Mouse (Mus musculus): ENCODE measurements around the gene Zdhhc1.

Gene Zdhhc1

GRCm38 (mm10) chr8:105496439-105497180, at the start of gene Zdhhc1:
Zdhhc1 (minus strand) TSS chr8:105496902.
- DNase-seq, result peak; percentile 90 to 94

- DNase-seq, result peak in 1 of 2 experiments; percentile 28
These were observed 48.5 kb upstream of the Zdhhc1 start for GRCm38 (mm10) chr8:105545249-105545648.

- DNase-seq, result peak; percentile 67 to 83
These were observed 48.0 kb upstream of the Zdhhc1 start for GRCm38 (mm10) chr8:105544544-105545205.

DNA sequence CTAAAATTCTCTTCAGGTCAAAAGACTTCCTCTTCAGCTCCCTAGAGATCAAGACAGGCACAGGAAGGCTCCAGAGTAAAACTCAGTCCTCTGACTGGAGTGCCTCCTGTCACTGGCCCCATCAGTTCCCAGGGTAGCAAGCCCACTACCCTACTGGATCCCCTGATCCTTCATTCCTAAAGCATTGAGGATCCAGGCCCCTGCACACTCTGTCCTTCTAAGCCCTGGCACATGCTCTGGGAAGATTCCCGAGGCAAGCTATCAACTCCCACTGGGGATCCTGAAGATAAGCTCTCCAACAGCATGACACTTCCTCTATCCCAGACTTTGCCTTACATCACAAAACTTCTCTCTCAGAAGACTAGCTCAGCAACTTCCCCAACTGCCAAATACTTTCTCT, 47.0 kb upstream of the Zdhhc1 start:
- peak in 1 of 2 experiments; percentile 5 for DNase-seq

GRCm38 (mm10) chr8:105542808-105543207, 46.1 kb upstream of the Zdhhc1 start:
- no peak for DNase-seq

- DNase-seq, result no peak
These were observed 45.4 kb upstream of the Zdhhc1 start for GRCm38 (mm10) chr8:105542032-105542656.

DNA sequence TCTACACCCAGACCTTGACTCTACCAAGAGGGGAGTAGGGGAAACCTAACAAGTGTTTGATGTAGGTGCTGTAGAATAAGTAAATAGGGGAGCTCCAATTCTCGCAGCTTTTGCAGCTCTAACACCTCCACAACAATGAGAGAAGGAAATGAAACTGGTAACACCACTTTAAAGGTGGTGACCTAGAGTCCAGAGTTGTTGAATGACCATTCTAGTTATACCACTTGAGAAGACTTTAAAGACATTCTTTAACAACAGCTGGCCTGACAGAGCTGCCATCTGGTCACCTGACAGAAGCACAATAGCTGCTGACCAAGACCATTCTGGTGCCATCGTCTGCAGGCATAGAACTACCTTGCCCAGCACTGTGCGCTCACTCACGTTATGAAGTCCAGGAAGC, 42.2 kb upstream of the Zdhhc1 start:
- DNase-seq, result peak in 1 of 2 experiments; percentile 1

DNA sequence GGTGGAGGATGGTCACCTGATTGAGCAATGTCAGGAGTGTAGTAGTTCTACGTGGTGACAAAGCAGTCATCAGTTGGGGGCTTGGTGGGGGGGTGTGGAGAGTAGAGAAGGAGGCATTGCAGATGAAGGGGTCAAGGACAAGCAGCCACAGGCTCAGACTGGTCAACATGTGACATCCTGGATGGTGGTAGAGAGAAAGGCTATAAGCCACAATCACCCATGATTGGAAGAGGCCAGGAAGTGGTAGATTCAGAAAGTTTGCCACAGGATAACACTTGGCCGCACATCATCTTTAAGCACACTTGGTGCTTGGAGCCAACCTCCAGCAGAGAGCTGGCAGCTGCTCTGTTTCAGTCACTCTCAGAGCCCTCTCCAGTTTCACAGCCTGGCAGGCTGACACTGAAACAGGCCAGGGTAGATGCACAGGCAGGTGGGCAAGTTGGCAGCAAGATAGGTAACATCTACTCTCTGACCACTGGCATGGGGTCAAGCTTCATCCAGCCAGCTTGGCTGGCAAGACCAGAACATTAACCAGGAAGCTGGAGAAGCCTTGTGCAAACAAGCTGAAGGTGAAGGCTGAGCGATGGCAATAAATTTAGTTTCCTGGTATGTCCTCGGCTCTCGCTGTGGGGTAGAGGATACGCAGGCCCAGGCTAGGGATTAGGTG, 40.4 kb upstream of the Zdhhc1 start:
- peak in 1 of 2 experiments; percentile 1 for DNase-seq

DNA sequence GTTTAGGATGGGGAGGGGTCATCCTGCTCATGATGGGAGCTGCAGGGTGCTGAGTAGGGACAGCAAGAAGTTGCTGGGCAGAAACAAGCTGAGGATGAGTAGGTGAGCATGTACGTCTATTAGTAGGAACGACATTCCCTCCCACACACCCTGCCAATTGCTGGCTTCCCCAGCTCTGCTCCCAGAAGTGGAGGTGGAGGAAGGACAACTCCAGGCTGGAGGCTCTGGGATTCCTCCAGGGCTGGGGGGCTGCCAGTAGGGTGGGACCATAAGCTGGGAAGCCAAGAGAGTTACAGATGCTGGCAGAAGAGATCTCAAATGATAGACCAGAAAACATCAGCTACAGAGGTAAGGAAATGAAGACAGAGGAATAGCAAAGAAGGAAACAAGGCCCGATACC, 39.8 kb upstream of the Zdhhc1 start:
- DNase-seq, result peak in 1 of 2 experiments; percentile 1

GRCm38 (mm10) chr8:105533892-105534329, 37.2 kb upstream of the Zdhhc1 start:
- DNase-seq, result peak; percentile 80 to 87

GRCm38 (mm10) chr8:105533439-105533838, 36.7 kb upstream of the Zdhhc1 start:
- DNase-seq, result no peak

- DNase-seq, result peak; percentile 69 to 77
These were observed 35.1 kb upstream of the Zdhhc1 start for GRCm38 (mm10) chr8:105531774-105532173.

GRCm38 (mm10) chr8:105529271-105529670, 32.6 kb upstream of the Zdhhc1 start:
- DNase-seq, result peak; percentile 30 to 39

DNA sequence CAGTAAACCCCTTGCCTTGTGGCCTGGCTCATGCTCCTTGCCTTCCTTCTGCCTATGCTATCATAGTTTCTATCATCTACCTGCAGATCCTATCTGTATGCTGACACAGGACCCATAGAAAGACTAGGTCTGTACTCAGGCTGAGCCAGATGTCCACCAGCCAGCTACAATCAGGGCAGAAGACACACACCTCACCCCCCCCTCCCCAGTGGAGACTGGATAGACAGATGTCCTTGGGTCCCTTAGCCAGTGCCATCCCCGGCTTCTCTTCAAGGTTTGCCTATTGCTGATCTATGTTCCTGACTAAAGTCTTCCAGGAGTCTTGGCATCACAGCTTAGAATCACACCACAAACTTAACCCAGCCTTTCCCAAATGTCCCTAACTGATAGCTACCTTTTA, 31.5 kb upstream of the Zdhhc1 start:
- DNase-seq, result peak in 1 of 2 experiments; percentile 22

- DNase-seq, result peak; percentile 80 to 89
These were observed 30.4 kb upstream of the Zdhhc1 start for GRCm38 (mm10) chr8:105527110-105527509.

GRCm38 (mm10) chr8:105522890-105523289, 26.2 kb upstream of the Zdhhc1 start:
- DNase-seq, result peak in 1 of 2 experiments; percentile 32

DNA sequence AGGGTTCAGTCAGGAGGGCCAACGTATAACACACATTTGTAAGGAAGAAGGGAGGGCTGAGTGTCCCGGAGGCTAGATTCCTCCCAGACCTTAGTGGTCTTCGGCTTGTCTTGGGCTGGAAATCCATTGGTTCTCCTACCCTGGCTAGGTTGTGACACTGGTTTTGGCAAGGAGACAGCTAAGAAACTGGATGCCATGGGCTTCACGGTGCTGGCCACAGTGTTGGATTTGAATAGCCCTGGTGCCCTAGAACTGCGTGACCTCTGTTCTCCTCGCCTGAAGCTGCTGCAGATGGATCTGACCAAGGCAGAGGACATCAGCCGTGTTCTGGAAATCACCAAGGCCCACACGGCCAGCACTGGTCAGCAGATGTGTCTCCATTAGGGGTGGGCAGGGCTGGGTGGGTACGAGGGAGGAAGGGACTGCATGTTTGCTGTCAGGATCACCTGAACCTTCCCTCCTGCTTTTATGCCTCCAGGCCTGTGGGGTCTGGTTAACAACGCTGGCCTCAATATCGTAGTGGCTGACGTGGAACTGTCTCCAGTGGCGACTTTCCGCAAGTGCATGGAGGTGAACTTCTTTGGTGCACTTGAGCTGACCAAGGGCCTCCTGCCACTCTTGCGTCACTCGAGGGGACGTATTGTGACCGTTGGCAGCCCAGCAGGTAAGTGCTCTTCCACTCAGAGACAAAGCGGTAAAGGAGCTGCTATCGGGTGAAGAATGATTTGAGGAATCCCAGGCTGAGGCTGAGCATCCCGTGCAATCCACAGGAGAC, 25.5 kb upstream of the Zdhhc1 start:
- DNase-seq, result peak in 1 of 2 experiments; percentile 37

GRCm38 (mm10) chr8:105521061-105521460, 24.4 kb upstream of the Zdhhc1 start:
- no peak for DNase-seq

DNA sequence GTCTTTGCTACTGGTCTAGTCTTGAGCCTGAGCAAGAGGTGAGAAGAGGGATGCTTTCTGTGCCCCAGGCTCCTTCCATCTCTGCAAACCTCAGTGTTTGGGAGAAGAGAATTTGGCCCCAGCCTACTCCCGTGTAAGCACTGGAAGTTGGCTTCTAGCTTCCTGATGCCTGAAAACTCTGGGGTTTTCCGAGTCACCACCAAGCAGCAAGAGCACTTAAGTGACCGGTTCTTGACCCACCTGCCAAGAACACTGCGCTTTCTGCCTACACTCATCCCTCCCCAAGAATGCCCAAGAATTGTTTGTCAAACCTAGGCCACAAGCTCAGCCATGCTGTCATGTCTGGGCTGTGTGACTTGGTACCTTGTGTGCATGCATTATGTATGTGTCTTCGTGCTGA, 23.8 kb upstream of the Zdhhc1 start:
- no peak for DNase-seq

DNA sequence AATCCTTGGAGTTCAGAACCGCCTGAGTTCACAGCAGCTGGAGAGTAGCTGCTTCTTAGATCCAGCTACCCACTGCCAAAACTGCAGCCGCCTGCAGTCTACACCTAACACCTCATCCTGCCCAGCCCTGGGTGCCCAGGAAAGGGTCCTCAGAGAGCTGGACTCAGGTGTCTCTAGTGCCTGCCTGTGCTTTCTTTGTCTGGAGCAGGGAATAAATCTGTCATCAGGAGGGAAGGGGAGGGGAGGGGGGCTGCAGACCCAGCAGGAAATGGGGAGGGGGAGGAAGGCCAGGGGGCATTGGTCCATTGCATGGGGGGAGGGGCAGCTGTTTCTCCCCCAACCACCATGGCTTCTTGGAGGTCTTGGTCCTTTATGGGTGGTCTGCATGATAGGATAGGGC, 22.9 kb upstream of the Zdhhc1 start:
- no peak for DNase-seq

DNA sequence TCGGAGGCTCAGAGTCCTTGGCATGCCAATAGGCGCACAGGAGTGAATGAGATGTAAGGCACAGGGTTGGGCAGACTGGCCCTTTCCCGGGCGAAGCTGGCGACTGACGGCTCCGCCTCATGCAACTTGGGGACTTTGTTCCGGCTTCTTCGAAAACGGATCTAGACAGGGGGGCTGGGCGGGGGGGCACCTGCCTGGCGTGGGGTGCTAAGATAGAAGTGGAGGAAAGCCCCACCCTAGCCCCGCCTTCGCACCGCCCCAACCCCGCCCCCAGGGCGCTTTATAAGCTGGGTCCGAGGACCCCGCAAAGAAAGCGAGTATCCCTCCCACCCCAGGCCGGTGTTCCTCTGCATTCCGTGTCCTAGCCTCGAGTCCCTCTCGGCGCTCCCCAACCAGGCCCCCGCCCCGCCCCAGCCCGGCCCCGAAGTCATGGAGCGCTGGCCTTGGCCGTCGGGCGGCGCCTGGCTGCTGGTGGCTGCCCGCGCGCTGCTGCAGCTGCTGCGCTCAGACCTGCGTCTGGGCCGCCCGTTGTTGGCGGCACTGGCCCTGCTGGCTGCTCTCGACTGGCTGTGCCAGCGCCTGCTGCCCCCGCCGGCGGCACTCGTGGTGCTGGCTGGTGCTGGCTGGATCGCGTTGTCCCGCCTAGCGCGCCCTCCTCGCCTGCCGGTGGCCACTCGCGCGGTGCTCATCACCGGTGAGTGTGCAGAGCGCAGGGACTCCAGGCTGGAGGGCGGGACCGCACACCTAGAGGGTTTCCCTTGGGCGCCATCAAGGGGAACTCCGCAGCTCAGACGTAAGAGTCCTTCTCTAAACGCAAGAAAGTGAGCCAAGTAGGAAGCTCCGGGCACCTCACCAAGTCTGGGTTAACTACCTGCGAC, 22.0 kb upstream of the Zdhhc1 start, which contains the start of gene Hsd11b2:
Hsd11b2 (plus strand) TSS at position 320 of the 878 bp plus-strand sequence.
- peak; percentile 56 to 79 for DNase-seq

Data from kidney, postnatal 25 days (tissue).